Mouse (Mus musculus) spleen, adult 2 months (tissue): ENCODE data around the gene Prl2c3. TPM values are rescaled to one million over a fixed set of nuclear protein-coding genes. Genes with fewer than 3 reads are reported as not detected.
"Not testable (repeated sequence)": the region's sequence is repeated elsewhere in the genome, so short reads cannot be mapped to it uniquely, and the experiment has no call there.

ENCODE experiments used
- DNase-seq, 2 experiments: peaks; one replicate each; pipeline versions ENCODE4 v3.0.0 to v3.0.0-alpha.2; 2012 to 2021; ENCODE audit warnings: low spot score in 2 of 2, low read depth in 1 of 2
- H3K27ac ChIP-seq: fragments of 200-500 bp; 2 replicates; pipeline ENCODE4 v1.5.1; 2012; ENCODE audit warnings: low read length, inconsistent platforms; ENCODE audit not compliant: insufficient read depth
- H3K27me3 ChIP-seq: fragments of 200-500 bp; 2 replicates; pipeline ENCODE4 v1.6.1; 2012; ENCODE audit warnings: mild to moderate bottlenecking, moderate library complexity, low read length, inconsistent platforms; ENCODE audit not compliant: control insufficient read depth, insufficient read depth
- H3K36me3 ChIP-seq: fragments of 200-500 bp; 2 replicates; pipeline ENCODE4 v1.6.1; 2012; ENCODE audit warnings: mild to moderate bottlenecking, low read length, inconsistent platforms; ENCODE audit not compliant: control insufficient read depth, insufficient read depth
- H3K4me1 ChIP-seq: fragments of 200-500 bp; 2 replicates; pipeline ENCODE4 v1.6.1; 2011; ENCODE audit warnings: inconsistent platforms; ENCODE audit not compliant: control insufficient read depth, insufficient read depth, insufficient read length
- H3K4me3 ChIP-seq: fragments of 200-500 bp; 2 replicates; pipeline ENCODE4 v1.5.1; 2011; ENCODE audit warnings: mild to moderate bottlenecking, inconsistent platforms; ENCODE audit not compliant: insufficient read depth, insufficient read length; ENCODE audit errors: extremely low read depth
- CTCF ChIP-seq: fragments of 200-500 bp; IDR thresholded peaks from 2 replicates; pipeline ENCODE4 v1.5.1; 2011; ENCODE audit warnings: mild to moderate bottlenecking, inconsistent platforms; ENCODE audit not compliant: insufficient read depth, insufficient read length, insufficient replicate concordance; ENCODE audit errors: extremely low read depth
- POLR2A ChIP-seq: fragments of 200-500 bp; IDR thresholded peaks from 2 replicates; pipeline ENCODE4 v1.6.1; 2011; ENCODE audit warnings: low read depth, low read length, inconsistent platforms
- WGBS: fragments of 180-500 bp; shearing (Covaris S2); methylation state at CpG from one replicate; pipeline ENCODE4 v1.1.7; 2018; 5-methylcytosine and 5-hydroxymethylcytosine counted together
- polyA plus RNA-seq: library from polyadenylated mRNA; depleted of rRNA; stranded (reverse); fragments of >200 nt; gene quantifications from 2 replicates; pipeline ENCODE4 v1.2.3, GENCODE M21; 2012; rRNA removed

Prl2c3 gene
- not detected in 2 replicates for polyA plus RNA-seq

- H3K27ac ChIP-seq, DNase-seq, H3K36me3 ChIP-seq, H3K4me1 ChIP-seq, H3K4me3 ChIP-seq, H3K27me3 ChIP-seq: not testable (repeated sequence)
- WGBS, result 69% methylated on average over 3 of the region's 3 CpGs
These were observed at the start of gene Prl2c3 for GRCm38 (mm10) chr13:12799979-12800378. Gene Prl2c3 (minus strand): TSS chr13:12800079.

- H3K4me3 ChIP-seq, DNase-seq, H3K4me1 ChIP-seq, H3K36me3 ChIP-seq, H3K27me3 ChIP-seq, H3K27ac ChIP-seq: not testable (repeated sequence)
- 78% methylated on average over 4 of the region's 4 CpGs for WGBS
These were observed 48.4 kb upstream of the Prl2c3 start for GRCm38 (mm10) chr13:12848254-12848653.

DNA sequence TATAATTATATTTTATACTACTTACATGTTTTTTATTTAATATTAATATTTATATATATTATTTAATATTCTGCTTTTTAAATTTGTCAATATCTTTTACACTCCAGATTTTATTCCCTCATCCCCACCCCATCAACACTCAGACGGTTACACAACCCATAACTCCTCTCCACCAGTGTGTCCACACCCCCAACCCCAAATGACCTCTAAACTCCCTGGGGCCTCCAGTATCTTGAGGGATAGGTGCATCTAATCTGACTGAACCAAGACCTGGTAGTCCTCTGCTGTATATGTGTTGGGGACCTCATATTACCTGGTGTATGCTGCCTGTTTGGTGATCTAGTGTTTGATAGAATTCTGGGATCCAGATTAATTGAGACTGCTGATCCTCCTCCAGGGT, 44.8 kb upstream of the Prl2c3 start:
- H3K36me3 ChIP-seq, H3K4me3 ChIP-seq, H3K27me3 ChIP-seq, H3K27ac ChIP-seq, DNase-seq, H3K4me1 ChIP-seq: not testable (repeated sequence)
- 83% methylated on average over 1 of the region's 1 CpGs for WGBS

DNA sequence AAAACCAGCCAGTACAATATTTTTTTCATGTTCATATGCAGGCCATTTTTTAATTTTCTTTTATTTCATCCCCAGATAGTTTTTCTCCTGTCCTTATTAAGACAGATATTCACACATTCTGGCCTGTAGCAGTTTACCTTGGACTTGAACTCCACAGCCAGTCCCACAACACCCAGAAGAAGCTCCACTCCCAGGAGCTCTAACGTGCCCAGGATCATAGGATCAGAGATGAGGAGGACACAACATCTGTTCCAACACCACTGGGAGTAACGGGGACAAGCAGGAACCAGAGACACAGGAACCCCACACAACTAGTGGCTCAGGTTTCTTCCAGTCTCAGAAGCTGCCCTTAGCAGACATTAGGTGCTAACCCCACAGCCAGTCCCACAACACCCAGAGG, 37.7 kb upstream of the Prl2c3 start:
- H3K36me3 ChIP-seq, H3K27ac ChIP-seq, H3K4me3 ChIP-seq, H3K27me3 ChIP-seq, DNase-seq, H3K4me1 ChIP-seq: not testable (repeated sequence)
- WGBS, result 71% methylated on average over 2 of the region's 2 CpGs

- H3K27ac ChIP-seq, result no peak overlapping the region
- no peaks in the 10 kb centered on the region for H3K4me1 ChIP-seq
- no peak overlapping the region for H3K4me3 ChIP-seq
- H3K36me3 ChIP-seq, result no peaks in the 10 kb centered on the region
- TF ChIP-seq POLR2A, result no peak
- TF ChIP-seq CTCF, result no peak
- no peak for DNase-seq
- H3K27me3 ChIP-seq, result no peaks in the 10 kb centered on the region
- 72% methylated on average over 2 of the region's 2 CpGs for WGBS
These were observed 31.9 kb upstream of the Prl2c3 start for GRCm38 (mm10) chr13:12831769-12832168.

GRCm38 (mm10) chr13:12829031-12829430, 29.2 kb upstream of the Prl2c3 start:
- TF ChIP-seq POLR2A (no peak), CTCF (no peak)
- no peaks in the 10 kb centered on the region for H3K27me3 ChIP-seq
- DNase-seq, result no peak
- H3K4me1 ChIP-seq, result no peaks in the 10 kb centered on the region
- no peaks in the 10 kb centered on the region for H3K36me3 ChIP-seq
- no peak overlapping the region for H3K27ac ChIP-seq
- WGBS, result 84% methylated on average over 5 of the region's 5 CpGs
- H3K4me3 ChIP-seq, result no peak overlapping the region

DNA sequence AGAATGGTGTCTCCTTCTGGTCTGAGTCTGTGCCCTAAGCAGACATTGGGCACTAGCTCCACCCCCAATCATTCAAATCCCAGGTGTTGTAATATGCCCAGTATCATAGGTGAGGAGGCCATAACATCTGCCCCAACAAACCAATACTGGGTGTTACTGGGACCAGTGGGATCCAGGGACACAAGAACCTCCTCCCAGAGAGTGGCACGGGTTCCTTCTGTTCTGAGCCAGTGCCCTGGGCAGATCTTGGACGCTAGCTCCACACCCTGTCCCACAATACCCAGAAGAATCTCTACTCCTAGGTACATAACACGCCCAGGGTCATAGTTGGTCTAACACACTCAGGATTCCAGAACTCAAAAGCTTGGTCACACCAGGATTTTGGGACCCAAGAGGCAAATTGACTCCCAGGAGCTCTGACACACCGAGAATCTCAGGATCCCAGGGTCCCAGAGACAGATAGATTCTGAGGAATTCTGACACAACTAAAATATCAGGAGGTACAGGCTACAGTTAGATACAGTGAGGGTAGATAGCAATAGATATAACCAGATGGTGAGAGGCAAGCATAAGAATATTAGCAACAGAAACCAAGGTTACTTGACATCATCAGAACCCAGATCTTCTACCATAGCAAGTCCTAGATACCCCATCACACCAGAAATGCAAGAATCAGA, 24.8 kb upstream of the Prl2c3 start:
- H3K4me1 ChIP-seq, H3K36me3 ChIP-seq, H3K27ac ChIP-seq, H3K27me3 ChIP-seq, DNase-seq, H3K4me3 ChIP-seq: not testable (repeated sequence)
- 67% methylated on average over 4 of the region's 4 CpGs for WGBS

GRCm38 (mm10) chr13:12813734-12814424, 14.0 kb upstream of the Prl2c3 start:
- H3K27me3 ChIP-seq, H3K4me1 ChIP-seq, H3K36me3 ChIP-seq, H3K27ac ChIP-seq, DNase-seq, H3K4me3 ChIP-seq: not testable (repeated sequence)
- WGBS, result 82% methylated on average over 5 of the region's 5 CpGs
